Mouse (Mus musculus): ENCODE data around the gene Frmd5.
A peak's percentile ranks its signal among the peaks of the same experiment; 100 is the strongest.

- TF ChIP-seq EP300 (optimal IDR thresholded peaks at IDR 0.05) (no peak), CTCF (IDR thresholded peaks at IDR 0.05; ENCODE audit: low read depth) (peak; percentile 27; the same call in 1 of the 2 replicates)
Observed at GRCm38 (mm10) chr2:121806959-121807653, at the start of gene Frmd5.

Data from stomach, postnatal 0 days (tissue).